Mouse (Mus musculus): Measurements from ENCODE around the gene Gnai2. TPM values are rescaled to one million over a fixed set of nuclear protein-coding genes. Genes with fewer than 3 reads are reported as not detected.

The Gnai2 gene
- polyA plus RNA-seq, 1 experiment from 2014 or later, result 210 TPM

DNA sequence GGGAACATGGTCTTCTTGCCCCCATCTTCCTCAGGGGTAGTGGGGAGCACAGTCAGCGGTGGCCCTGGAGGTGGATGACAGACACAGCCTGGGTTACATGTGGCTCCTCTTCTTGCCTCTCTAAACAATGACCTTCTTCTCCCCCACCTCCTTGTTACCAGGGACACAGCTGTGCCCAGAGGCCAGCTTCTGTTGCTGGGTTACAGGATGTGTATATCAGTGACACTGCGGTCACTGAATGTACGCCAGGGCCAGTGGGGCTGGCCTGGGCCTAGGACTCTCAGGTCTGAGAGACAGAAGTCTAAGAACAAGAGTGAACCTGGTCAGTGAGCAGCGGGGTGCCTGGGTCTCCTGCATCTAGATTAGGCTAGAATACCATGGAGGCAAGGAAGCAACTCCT lies 20.1 kb downstream of the Gnai2 start:
- no peaks in the 10 kb centered on the region for H3K27me3 ChIP-seq (replicated peaks)
- no peak overlapping the region for H3K4me3 ChIP-seq
- H3K27ac ChIP-seq, result no peak overlapping the region
- peaks cover 63% of the 10 kb centered on the region for H3K36me3 ChIP-seq
- no peak for ATAC-seq
- H3K9ac ChIP-seq, result no peak overlapping the region
- 86% methylated on average over 4 of the region's 4 CpGs for WGBS (ENCODE audit: insufficient replicate concordance)
- no peak overlapping the region for H3K4me2 ChIP-seq
- peaks cover 43% of the 10 kb centered on the region for H3K4me1 ChIP-seq
- H3K9me3 ChIP-seq (replicated peaks), result no peaks in the 10 kb centered on the region

DNA sequence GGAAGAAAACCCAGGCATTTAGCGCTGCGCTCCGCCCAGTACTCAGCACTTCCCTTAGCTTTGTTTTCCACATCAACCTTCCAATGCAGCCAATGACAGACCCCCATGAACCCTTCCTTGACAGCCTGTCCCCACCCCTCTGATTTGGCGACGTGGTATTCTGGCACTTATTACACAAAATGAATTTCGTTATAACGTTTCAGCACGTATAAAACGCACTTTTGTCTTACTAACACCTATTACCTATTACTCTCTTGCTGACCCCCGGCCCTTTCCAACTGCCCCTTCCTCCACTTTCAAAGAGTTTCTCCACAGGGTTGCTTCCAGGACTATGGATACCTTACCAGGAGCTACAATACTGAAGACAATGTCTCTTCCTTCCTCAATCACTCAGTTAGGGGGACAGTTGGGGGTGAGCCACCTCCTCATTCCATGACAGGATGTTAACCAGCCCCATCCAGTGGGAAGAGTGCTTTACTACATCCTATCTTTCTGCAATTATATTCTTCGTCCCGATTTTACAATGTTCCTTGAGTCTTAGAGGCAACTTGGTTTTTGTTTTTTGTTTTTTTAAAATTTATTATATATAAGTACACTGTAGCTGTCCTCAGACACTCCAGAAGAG lies 22.1 kb downstream of the Gnai2 start:
- Histone ChIP-seq H3K9ac (peak overlapping the region; percentile 66), H3K4me3 (peak overlapping the region; percentile 62), H3K27me3 (replicated peaks) (0 out of 2 replicates have a peak, but pooled peaks cover 7% of the 10 kb centered on the region), H3K36me3 (peaks cover 44% of the 10 kb centered on the region), H3K9me3 (replicated peaks) (no peaks in the 10 kb centered on the region), H3K4me2 (peak overlapping the region; percentile 94), H3K4me1 (peaks cover 37% of the 10 kb centered on the region), H3K27ac (peak overlapping the region; percentile 80)
- 0 out of 2 replicates have a peak, but pooled peaks have one; percentile 1 for ATAC-seq
- 11% methylated on average over 12 of the region's 12 CpGs for WGBS (ENCODE audit: insufficient replicate concordance)

DNA sequence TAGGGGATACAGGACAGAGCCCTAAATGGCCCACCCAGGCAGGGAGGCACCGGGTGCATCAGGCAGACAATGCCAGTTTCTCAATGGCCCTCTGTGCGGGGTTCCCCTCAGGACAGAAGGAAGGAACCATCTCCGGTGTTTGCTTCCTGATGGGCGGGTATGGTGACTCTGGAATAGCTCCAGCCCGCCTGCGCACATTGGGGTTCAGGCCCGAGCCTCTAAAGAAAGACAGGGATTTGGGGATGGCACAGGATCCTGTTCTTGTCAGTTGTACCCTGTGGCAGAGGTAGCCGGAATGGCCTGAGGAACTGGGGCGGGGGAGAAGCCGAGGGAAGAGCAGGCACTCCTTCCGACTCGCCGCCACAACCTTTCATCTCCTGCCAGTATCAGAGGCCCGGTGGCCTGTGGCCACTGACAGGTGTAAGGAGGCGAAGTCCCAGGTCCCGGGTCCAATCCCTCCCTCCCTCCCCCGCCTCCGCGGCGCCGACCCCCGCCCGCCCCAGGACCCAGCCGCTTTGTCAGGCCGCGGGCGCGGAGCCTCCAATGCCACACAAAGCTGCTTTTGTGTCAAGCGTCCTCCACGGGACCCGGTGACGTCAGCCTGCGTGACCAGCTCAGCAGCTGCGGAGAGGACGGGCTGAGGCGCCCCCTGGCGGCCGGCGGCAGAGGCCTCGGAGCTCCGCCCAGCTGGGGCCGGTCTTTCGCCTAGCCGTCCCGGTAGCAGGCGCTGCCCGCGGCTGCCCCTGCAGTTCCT lies 22.8 kb downstream of the Gnai2 start:
- ATAC-seq, result peak; percentile 91
- Histone ChIP-seq H3K4me2 (peak overlapping the region; percentile 94), H3K27me3 (replicated peaks) (0 out of 2 replicates have a peak, but pooled peaks cover 7% of the 10 kb centered on the region), H3K27ac (peak overlapping the region; percentile 80), H3K9ac (peak overlapping the region; percentile 78), H3K36me3 (peaks cover 37% of the 10 kb centered on the region), H3K9me3 (replicated peaks) (no peaks in the 10 kb centered on the region), H3K4me3 (peak overlapping the region; percentile 62), H3K4me1 (peaks cover 44% of the 10 kb centered on the region)
- 4% methylated on average over 47 of the region's 48 CpGs for WGBS (ENCODE audit: insufficient replicate concordance)

DNA sequence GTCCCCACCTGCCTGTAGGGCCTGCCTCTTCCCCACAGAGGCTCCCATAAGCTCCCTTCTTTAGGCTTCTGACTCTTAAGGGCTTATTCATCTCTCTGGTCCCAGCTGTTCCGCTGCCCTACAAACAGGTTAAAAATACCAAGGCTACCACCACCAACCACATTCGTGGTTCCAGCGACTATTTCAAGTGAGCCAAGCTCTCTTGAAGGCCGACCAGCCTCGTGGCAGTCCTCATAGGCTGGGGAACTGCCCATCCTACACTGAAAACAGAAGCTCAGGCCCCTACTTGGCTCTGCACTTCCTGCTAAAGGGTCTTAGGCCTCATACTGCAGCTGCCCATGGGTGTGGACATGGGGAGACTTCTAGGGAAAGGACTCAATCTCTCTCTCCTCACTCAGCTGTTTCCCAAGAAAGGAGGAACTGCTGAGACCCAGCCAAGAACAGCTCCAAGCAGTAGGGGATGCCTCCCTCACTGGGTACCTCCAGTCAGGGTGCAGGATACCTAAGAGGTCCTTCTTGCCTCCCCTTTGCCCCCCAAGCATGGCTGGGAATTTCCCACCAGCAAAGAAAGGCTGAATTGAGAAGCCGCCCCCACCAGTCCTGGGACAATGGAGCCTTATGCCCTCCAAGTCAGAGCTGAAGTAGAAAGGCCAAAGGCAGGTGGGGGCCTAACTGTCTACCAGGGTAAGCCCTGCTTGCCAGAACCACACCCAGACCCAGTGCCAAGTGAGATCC lies 23.5 kb downstream of the Gnai2 start:
- peaks cover 48% of the 10 kb centered on the region for H3K4me1 ChIP-seq
- H3K27me3 ChIP-seq (replicated peaks), result 0 out of 2 replicates have a peak, but pooled peaks cover 12% of the 10 kb centered on the region
- ATAC-seq, result no peak
- H3K4me3 ChIP-seq, result peak overlapping the region; percentile 62
- peaks cover 32% of the 10 kb centered on the region for H3K36me3 ChIP-seq
- peak overlapping the region; percentile 80 for H3K27ac ChIP-seq
- peak overlapping the region; percentile 78 for H3K9ac ChIP-seq
- H3K4me2 ChIP-seq, result peak overlapping the region; percentile 94
- 35% methylated on average over 6 of the region's 6 CpGs for WGBS (ENCODE audit: insufficient replicate concordance)
- H3K9me3 ChIP-seq (replicated peaks), result no peaks in the 10 kb centered on the region

DNA sequence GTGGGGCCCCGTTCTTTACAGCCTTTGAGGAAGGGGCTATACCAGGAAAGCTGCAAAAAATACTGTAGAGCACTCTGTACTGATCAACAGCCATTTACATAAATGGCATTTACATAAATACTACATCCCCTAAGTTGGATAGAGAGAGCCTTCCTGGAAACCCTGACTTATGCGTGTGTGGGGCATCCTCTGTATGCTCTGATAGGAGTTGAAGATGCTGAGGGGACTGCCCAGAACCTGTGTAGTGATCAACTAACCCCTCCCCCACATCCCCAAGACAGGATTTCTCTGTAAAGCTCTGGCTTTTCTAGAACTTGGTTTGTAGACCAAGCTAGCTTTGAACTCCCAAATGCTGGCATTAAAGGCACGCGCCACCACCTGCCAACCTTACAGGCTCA lies 25.7 kb downstream of the Gnai2 start:
- Histone ChIP-seq H3K4me1 (peaks cover 58% of the 10 kb centered on the region), H3K27ac (no peak overlapping the region), H3K36me3 (peaks cover 10% of the 10 kb centered on the region), H3K9ac (no peak overlapping the region), H3K4me2 (no peak overlapping the region), H3K9me3 (replicated peaks) (no peaks in the 10 kb centered on the region), H3K27me3 (replicated peaks) (peaks cover 29% of the 10 kb centered on the region), H3K4me3 (no peak overlapping the region)
- no peak for ATAC-seq
- 70% methylated on average over 4 of the region's 4 CpGs for WGBS (ENCODE audit: insufficient replicate concordance)

DNA sequence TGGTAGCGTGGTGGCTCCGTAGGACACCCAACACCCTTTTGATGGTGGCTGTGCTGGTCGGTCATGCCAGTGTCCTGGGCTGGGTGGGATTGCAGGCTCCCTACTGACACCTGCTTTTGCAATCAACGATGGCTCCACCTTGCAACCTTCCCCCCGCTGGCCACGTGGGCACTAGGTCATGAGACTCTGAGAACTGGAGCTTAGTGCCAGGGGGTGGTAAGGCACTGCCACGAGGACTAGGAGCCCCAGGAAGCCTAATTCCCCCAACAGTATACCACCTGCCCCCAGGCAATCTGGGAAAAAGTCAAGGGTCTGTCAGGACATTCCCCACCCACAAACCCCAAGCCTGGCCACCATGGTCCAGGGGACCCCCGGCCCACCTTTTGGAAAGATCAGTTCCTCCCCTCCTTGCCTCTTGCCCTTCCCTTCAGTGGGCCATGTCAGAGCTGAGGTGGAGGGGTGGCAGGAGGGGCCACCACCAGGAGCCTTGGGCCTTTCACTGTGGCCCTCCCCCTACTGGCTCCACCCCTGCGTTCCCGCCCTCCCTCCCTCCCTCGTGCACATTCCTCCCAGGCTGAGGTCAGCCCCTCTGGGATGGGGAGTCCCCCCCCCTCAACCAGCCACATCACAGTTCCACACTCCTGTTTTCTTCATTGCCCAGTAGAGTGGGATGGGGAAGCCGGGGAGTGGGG lies 26.3 kb downstream of the Gnai2 start, which contains the start of gene Sema3b:
Sema3b (minus strand) TSS at position 489 of the 692 bp plus-strand sequence.
- H3K4me1 ChIP-seq, result peaks cover 58% of the 10 kb centered on the region
- H3K4me3 ChIP-seq, result no peak within 1 kb of the TSS
- WGBS (ENCODE audit: insufficient replicate concordance), result 48% methylated on average over 12 of the region's 12 CpGs
- peaks cover 4% of the 10 kb centered on the region for H3K36me3 ChIP-seq
- H3K27ac ChIP-seq, result no peak within 1 kb of the TSS
- no peak for ATAC-seq
- H3K9me3 ChIP-seq (replicated peaks), result no peaks in the 10 kb centered on the region
- H3K9ac ChIP-seq, result no peak within 1 kb of the TSS
- no peak within 1 kb of the TSS for H3K4me2 ChIP-seq
- peaks cover 34% of the 10 kb centered on the region for H3K27me3 ChIP-seq (replicated peaks)

DNA sequence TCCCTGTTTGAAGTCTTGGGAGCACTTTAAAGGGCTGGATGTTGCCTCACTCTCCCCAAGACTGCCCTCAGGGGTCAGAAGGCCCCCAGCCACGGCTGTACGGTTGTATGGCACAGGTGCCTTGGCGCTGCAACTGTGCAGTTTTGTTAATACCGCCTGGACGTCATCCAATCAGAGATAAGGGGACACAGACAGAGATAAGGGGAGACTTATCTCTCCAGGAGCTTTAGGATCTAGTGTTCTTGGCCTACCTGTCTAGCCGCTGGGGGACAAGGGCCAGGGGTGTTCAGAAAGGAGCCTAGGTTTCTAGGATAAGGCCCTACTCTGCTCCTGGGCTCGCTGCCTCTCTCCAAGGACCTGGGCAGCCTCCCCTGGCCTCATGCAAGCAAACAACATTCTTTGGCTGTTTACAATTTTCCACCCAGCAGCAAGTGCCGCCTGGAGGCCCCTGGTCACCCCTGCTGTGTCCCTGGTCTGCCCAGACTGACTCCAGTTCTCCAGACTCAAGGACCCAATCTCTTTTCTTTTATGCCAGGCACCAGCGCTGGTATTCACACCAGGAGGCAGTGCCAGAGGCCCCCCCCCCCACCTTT lies 27.4 kb downstream of the Gnai2 start:
- Histone ChIP-seq H3K27me3 (replicated peaks) (peaks cover 40% of the 10 kb centered on the region), H3K4me3 (no peak overlapping the region), H3K4me1 (peaks cover 55% of the 10 kb centered on the region), H3K27ac (no peak overlapping the region), H3K4me2 (no peak overlapping the region), H3K36me3 (no peaks in the 10 kb centered on the region), H3K9me3 (replicated peaks) (no peaks in the 10 kb centered on the region), H3K9ac (no peak overlapping the region)
- no peak for ATAC-seq
- WGBS (ENCODE audit: insufficient replicate concordance), result 49% methylated on average over 9 of the region's 9 CpGs

DNA sequence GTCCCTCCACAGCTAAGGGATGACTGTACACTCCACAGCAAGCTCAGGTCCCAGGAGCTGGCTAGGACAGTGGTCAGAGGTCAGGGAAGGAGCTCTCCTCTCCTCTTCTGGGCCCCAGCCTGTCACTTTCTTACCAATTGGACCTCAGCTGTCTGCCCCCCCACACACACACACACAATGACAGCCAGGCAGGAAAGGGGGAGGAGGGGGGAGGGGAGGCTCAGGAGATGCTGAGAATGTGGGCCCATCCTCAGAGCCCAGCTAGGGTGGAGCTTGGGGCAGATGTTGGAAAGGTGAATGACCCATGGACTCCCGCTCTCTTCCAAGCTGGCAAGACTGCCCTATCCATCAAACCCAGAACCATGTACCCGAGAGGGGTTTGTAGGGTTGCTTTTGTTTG lies 28.1 kb downstream of the Gnai2 start:
- ATAC-seq, result no peak
- Histone ChIP-seq H3K4me1 (peaks cover 57% of the 10 kb centered on the region), H3K4me3 (no peak overlapping the region), H3K9ac (no peak overlapping the region), H3K27me3 (replicated peaks) (peaks cover 40% of the 10 kb centered on the region), H3K36me3 (no peaks in the 10 kb centered on the region), H3K4me2 (no peak overlapping the region), H3K27ac (no peak overlapping the region), H3K9me3 (replicated peaks) (no peaks in the 10 kb centered on the region)
- 66% methylated on average over 2 of the region's 2 CpGs for WGBS (ENCODE audit: insufficient replicate concordance)

DNA sequence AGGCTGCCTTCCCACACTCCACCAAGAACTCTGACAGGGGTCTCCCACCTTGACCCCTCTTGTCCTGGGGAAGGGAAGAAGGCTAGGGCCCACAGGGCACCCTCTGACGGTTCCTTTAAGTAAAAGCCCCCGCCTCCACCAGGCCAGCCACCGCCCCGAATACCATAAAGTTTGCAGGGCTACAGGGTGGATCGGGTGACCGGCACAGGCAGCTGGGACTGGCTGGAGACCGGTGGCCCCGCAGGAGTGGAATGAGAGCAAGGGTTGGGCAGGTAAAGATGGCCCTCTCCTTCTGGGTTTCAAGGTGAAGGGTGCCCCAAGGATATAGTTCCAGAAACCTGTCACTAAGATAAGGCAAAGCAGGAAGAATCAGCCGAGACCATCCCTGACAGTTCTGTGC lies 28.6 kb downstream of the Gnai2 start:
- Histone ChIP-seq H3K4me1 (peaks cover 53% of the 10 kb centered on the region), H3K9me3 (replicated peaks) (no peaks in the 10 kb centered on the region), H3K4me2 (no peak overlapping the region), H3K4me3 (no peak overlapping the region), H3K27me3 (replicated peaks) (peaks cover 43% of the 10 kb centered on the region), H3K36me3 (no peaks in the 10 kb centered on the region), H3K9ac (no peak overlapping the region), H3K27ac (no peak overlapping the region)
- ATAC-seq, result no peak
- 30% methylated on average over 9 of the region's 9 CpGs for WGBS (ENCODE audit: insufficient replicate concordance)

DNA sequence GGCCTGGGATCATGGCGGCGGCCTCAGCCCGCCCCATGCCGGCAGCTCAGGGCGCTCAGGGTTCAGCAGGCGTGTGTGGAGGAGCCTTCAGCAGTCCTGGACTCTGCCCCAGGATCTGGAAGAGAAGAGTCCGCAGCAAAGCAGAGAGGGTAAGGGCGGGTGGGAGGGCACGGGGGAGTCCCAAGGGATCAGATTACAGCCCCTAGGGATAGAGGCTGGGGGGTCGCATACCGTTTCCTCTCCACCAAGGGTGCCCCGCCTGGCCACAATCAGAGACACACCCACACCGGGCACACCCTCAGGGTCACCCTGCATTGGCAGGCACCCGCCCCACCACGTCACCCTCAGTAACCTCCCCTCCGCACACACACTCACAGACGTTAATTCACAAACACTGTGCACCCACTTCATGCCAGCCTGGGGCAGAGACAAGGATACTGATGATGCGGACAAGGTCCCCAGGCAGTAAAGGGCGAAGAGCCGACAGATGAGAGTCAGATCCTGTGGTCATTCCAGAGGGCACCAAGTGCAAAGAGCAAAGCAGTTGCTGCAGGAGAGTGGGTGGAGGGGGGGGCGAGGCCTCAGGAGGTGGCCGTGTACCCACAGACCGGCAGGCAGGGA lies 30.0 kb downstream of the Gnai2 start:
- peak; percentile 28; the same call in 1 of the 2 replicates for ATAC-seq
- WGBS (ENCODE audit: insufficient replicate concordance), result 46% methylated on average over 23 of the region's 23 CpGs
- peaks cover 53% of the 10 kb centered on the region for H3K4me1 ChIP-seq
- H3K9me3 ChIP-seq (replicated peaks), result no peaks in the 10 kb centered on the region
- H3K27me3 ChIP-seq (replicated peaks), result peaks cover 58% of the 10 kb centered on the region
- no peak overlapping the region for H3K4me3 ChIP-seq
- H3K4me2 ChIP-seq, result 0 out of 2 replicates have a peak overlapping the region, but pooled peaks have one; percentile 3
- no peaks in the 10 kb centered on the region for H3K36me3 ChIP-seq
- H3K9ac ChIP-seq, result no peak overlapping the region
- no peak overlapping the region for H3K27ac ChIP-seq

DNA sequence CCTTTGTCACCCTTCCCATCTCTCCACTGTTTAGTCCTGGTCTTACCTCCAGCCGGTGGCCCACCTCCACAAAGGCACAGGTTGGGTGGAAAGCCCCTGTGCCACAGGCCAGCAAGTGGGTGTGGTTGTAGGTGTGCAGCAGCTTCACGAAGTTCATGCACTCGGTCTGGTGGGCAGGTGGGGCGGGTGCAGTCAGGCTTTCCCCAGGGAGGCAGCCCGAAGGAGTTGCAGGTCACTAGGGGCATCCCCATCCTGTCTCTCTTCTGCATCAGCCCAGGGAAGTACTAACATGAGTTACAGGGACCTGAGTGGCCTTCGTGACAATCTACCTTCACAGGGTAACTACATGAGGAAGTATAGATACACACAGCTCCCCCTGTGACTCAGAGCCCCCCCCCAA lies 31.9 kb downstream of the Gnai2 start:
- Histone ChIP-seq H3K27ac (no peak overlapping the region), H3K9ac (no peak overlapping the region), H3K4me1 (peaks cover 58% of the 10 kb centered on the region), H3K27me3 (replicated peaks) (peaks cover 69% of the 10 kb centered on the region), H3K4me3 (no peak overlapping the region), H3K4me2 (no peak overlapping the region), H3K9me3 (replicated peaks) (no peaks in the 10 kb centered on the region), H3K36me3 (no peaks in the 10 kb centered on the region)
- WGBS (ENCODE audit: insufficient replicate concordance), result 65% methylated on average over 6 of the region's 6 CpGs
- ATAC-seq, result no peak
